Mouse (Mus musculus): Measurements from ENCODE around the gene Mars. TPM values are rescaled to one million over a fixed set of nuclear protein-coding genes. Genes with fewer than 3 reads are reported as not detected.

The Mars gene
- total and polyA plus RNA-seq, 3 experiments, result 143 to 224 (median 161) TPM

DNA sequence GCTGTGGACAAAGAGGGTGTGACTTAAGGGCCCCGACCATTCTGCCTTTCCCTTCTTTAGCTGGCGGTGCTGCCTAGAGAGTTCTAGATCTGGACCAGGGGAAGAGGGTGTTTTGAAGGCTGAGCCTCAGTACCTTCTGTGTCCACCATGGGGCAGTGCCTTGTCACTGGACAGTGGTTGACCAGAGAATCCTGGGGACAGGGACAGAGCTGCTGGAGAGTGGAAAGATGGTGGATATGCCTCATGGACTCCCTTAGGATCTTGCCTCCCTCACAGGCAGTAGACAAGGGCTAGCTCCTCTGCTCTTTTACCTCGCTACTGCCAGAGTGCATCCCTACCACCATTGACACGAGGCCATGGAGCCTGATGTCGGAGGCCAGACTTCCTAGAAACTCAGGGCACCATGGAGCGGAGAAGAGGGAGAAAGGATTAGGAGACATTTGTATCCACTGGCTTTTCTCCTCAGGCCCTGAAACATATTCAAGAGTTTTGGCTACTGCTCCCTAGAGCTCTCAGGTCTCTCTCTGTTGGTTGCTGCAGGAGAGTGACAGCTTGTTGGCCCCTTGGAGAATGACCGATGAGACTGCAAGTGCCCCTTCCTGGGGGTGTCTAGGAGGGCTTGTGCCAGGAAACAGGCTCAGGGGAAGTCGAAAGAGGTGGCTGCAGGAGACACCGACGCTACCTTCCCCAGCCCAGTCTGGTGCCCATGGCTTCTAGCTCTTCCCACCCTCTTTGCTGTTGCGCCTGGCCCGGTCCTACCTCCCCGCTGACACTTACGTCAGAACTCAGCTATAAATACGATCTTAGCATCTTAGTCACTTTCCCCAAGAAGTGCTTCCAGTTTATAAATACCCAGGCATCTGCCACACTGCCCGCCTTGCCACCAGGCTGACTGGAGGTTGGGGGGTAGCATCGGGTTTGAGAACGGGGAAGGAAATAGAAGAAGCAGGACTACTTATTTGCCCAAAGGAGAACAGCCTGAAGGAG lies 42.6 kb upstream of the Mars start, which contains the start of gene Inhbe:
Inhbe (minus strand) TSS at position 503 of the 987 bp plus-strand sequence.
- dilution Hi-C loops (cut with MboI; ENCODE audit: extremely low pct_ligation_motif_present, extremely low pct_unique_long_range_greater_than_20kb, low sequenced_read_pairs), result no loop called here
- Histone ChIP-seq H3K4me3 (replicated peaks in 1 of 3; ENCODE audit: low read depth in 2 of 3, low read length in 2 of 3, poor library complexity in 1 of 3) (peak within 1 kb of the TSS in 1 of 3 experiments; percentile 15), H3K9ac (ENCODE audit: insufficient read depth, low read depth) (peak within 1 kb of the TSS; percentile 95; the same call in 1 of the 2 replicates), H3K27me3 (replicated peaks) (no peaks in the 10 kb centered on the region), H3K27ac (ENCODE audit: insufficient read depth, low read depth) (no peak within 1 kb of the TSS), H3K4me2 (ENCODE audit: insufficient read depth, low read depth, poor library complexity, severe bottlenecking) (0 out of 2 replicates have a peak within 1 kb of the TSS, but pooled peaks have one; percentile 47), H3K79me2 (replicated peaks; ENCODE audit: control insufficient read depth, extremely low read depth, insufficient read depth, poor library complexity, severe bottlenecking) (no peaks in the 10 kb centered on the region), H3K4me1 (ENCODE audit: control insufficient read depth in 1 of 2, insufficient read depth in 2 of 2) (peaks cover 21 to 45% of the 10 kb centered on the region in 2 experiments), H3K9me3 (replicated peaks; ENCODE audit: low read length) (no peaks in the 10 kb centered on the region), H3K36me3 (replicated peaks in 1 of 2; ENCODE audit: control insufficient read depth in 1 of 2, insufficient read depth in 1 of 2, low read length in 1 of 2) (peaks cover 20 to 44% of the 10 kb centered on the region in 2 experiments)
- in situ Hi-C loops (cut with MboI; ENCODE audit: low pct_ligation_motif_present, low pct_unique_long_range_greater_than_20kb, low sequenced_read_pairs), result no loop called here
- TF ChIP-seq MAZ (IDR thresholded peaks at IDR 0.05; ENCODE audit: low read depth, low read length) (no peak), NELFE (IDR thresholded peaks at IDR 0.05; ENCODE audit: low read depth, low read length) (no peak), SMC3 (IDR thresholded peaks at IDR 0.05; ENCODE audit: low read depth, low read length) (peak; percentile 32; the same call in 1 of the 2 replicates), RAD21 (IDR thresholded peaks at IDR 0.05; ENCODE audit: low read depth, low read length) (peak; percentile 31), IRF4 (IDR thresholded peaks at IDR 0.05; ENCODE audit: low read depth, low read length) (no peak), CTCF (conservative IDR thresholded peaks at IDR 0.05 in 1 of 2, IDR thresholded peaks at IDR 0.05 in 1 of 2; ENCODE audit: low read depth in 2 of 2, low read length in 2 of 2) (peak in 1 of 2 experiments; percentile 47; a peak in 2 of 4 replicates), MEF2A (IDR thresholded peaks at IDR 0.05; ENCODE audit: borderline replicate concordance, low read depth, low read length) (peak; percentile 51; the same call in 1 of the 2 replicates)
- no peak for DNase-seq (ENCODE audit: extremely low read depth)

DNA sequence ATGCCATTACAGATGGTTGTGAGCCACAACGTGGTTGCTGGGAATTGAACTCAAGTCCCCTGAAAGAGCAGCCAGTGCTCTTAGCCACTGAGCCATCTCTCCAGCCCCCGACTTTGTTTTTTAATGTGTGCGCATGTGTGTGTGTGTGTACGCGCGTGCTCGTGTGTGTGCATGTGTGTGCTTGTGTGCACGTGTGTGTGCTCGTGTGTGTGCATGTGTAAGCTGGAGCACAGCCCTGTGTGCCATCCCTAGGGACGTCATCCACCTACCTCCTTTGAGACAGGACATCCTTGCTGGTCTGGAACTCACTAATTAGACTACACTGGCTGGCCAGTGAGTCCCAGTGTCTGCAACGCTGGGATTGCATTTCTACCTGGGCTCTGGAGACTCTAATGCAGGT lies 41.2 kb upstream of the Mars start:
- Histone ChIP-seq H3K9me3 (replicated peaks; ENCODE audit: low read length) (peaks cover 3% of the 10 kb centered on the region), H3K27me3 (replicated peaks) (no peaks in the 10 kb centered on the region), H3K79me2 (replicated peaks; ENCODE audit: control insufficient read depth, extremely low read depth, insufficient read depth, poor library complexity, severe bottlenecking) (no peaks in the 10 kb centered on the region), H3K27ac (ENCODE audit: insufficient read depth, low read depth) (peak overlapping the region; percentile 43), H3K4me3 (replicated peaks in 1 of 3; ENCODE audit: low read depth in 2 of 3, low read length in 2 of 3, poor library complexity in 1 of 3) (peak overlapping the region; percentile 62 to 86 (median 72)), H3K4me1 (ENCODE audit: control insufficient read depth in 1 of 2, insufficient read depth in 2 of 2) (peaks cover 21 to 38% of the 10 kb centered on the region in 2 experiments), H3K4me2 (ENCODE audit: insufficient read depth, low read depth, poor library complexity, severe bottlenecking) (peak overlapping the region; percentile 73; the same call in 1 of the 2 replicates), H3K36me3 (replicated peaks in 1 of 2; ENCODE audit: control insufficient read depth in 1 of 2, insufficient read depth in 1 of 2, low read length in 1 of 2) (peaks cover 16 to 43% of the 10 kb centered on the region in 2 experiments), H3K9ac (ENCODE audit: insufficient read depth, low read depth) (peak overlapping the region; percentile 95)
- TF ChIP-seq SMC3 (IDR thresholded peaks at IDR 0.05; ENCODE audit: low read depth, low read length) (no peak), BHLHE40 (IDR thresholded peaks at IDR 0.05; ENCODE audit: low read depth, low read length) (peak; percentile 56)
- dilution Hi-C loops (cut with MboI; ENCODE audit: extremely low pct_ligation_motif_present, extremely low pct_unique_long_range_greater_than_20kb, low sequenced_read_pairs) (no loop called here), in situ Hi-C loops (cut with MboI; ENCODE audit: low pct_ligation_motif_present, low pct_unique_long_range_greater_than_20kb, low sequenced_read_pairs) (no loop called here)
- no peak for DNase-seq (ENCODE audit: extremely low read depth)

DNA sequence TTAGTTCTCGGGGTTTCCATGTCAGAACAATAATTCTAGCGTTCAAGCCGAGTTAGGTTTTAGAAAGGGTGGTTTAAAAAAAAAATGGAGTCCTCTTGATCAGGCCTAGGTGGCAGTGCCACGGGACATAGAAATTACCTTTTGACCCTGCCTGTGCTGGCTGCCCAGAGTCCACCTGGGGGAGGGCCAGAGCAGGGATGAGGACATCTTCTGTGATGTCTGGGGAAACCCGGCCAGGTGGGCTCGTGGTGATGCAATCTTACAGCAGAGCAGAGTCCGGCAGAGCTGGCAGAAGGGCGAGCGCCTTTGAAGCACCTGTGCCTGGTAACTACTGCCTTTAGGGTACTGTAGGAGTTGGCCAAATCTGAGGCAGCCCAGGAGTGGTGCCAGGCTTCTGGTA lies 40.6 kb upstream of the Mars start:
- H3K9me3 ChIP-seq (replicated peaks; ENCODE audit: low read length), result peaks cover 3% of the 10 kb centered on the region
- peak overlapping the region; percentile 73; the same call in 1 of the 2 replicates for H3K4me2 ChIP-seq (ENCODE audit: insufficient read depth, low read depth, poor library complexity, severe bottlenecking)
- peak overlapping the region; percentile 62 to 86 (median 72) for H3K4me3 ChIP-seq (replicated peaks in 1 of 3; ENCODE audit: low read depth in 2 of 3, low read length in 2 of 3, poor library complexity in 1 of 3)
- dilution Hi-C loops (cut with MboI; ENCODE audit: extremely low pct_ligation_motif_present, extremely low pct_unique_long_range_greater_than_20kb, low sequenced_read_pairs) (no loop called here), in situ Hi-C loops (cut with MboI; ENCODE audit: low pct_ligation_motif_present, low pct_unique_long_range_greater_than_20kb, low sequenced_read_pairs) (no loop called here)
- H3K27ac ChIP-seq (ENCODE audit: insufficient read depth, low read depth), result peak overlapping the region; percentile 88
- H3K9ac ChIP-seq (ENCODE audit: insufficient read depth, low read depth), result peak overlapping the region; percentile 95
- H3K27me3 ChIP-seq (replicated peaks), result no peaks in the 10 kb centered on the region
- peak; percentile 52 for DNase-seq (ENCODE audit: extremely low read depth)
- H3K4me1 ChIP-seq (ENCODE audit: control insufficient read depth in 1 of 2, insufficient read depth in 2 of 2), result peaks cover 21 to 38% of the 10 kb centered on the region in 2 experiments
- peaks cover 10 to 37% of the 10 kb centered on the region in 2 experiments for H3K36me3 ChIP-seq (replicated peaks in 1 of 2; ENCODE audit: control insufficient read depth in 1 of 2, insufficient read depth in 1 of 2, low read length in 1 of 2)
- no peaks in the 10 kb centered on the region for H3K79me2 ChIP-seq (replicated peaks; ENCODE audit: control insufficient read depth, extremely low read depth, insufficient read depth, poor library complexity, severe bottlenecking)
- TF ChIP-seq HCFC1 (IDR thresholded peaks at IDR 0.05; ENCODE audit: low read depth, low read length) (no peak), CTCF (conservative IDR thresholded peaks at IDR 0.05 in 1 of 2, IDR thresholded peaks at IDR 0.05 in 1 of 2; ENCODE audit: low read depth in 2 of 2, low read length in 2 of 2) (peak in 1 of 2 experiments; percentile 16; a peak in 1 of 4 replicates), GABPA (IDR thresholded peaks at IDR 0.05; ENCODE audit: insufficient replicate concordance, low read depth, low read length) (no peak), ZC3H11A (IDR thresholded peaks at IDR 0.05; ENCODE audit: low read depth, low read length) (no peak), USF2 (conservative IDR thresholded peaks at IDR 0.05; ENCODE audit: low read depth, low read length) (no peak), EP300 (IDR thresholded peaks at IDR 0.05; ENCODE audit: low read length) (0 out of 2 replicates have a peak, but pooled peaks have one; percentile 9), MAFK (IDR thresholded peaks at IDR 0.05; ENCODE audit: insufficient replicate concordance, low read length) (no peak), MYC (IDR thresholded peaks at IDR 0.05; ENCODE audit: low read depth, low read length) (no peak), TCF12 (IDR thresholded peaks at IDR 0.05; ENCODE audit: low read depth, low read length) (peak; percentile 81), NELFE (IDR thresholded peaks at IDR 0.05; ENCODE audit: low read depth, low read length) (0 out of 2 replicates have a peak, but pooled peaks have one; percentile 1), CHD1 (IDR thresholded peaks at IDR 0.05; ENCODE audit: low read depth, low read length) (no peak), IRF4 (IDR thresholded peaks at IDR 0.05; ENCODE audit: low read depth, low read length) (peak; percentile 32; the same call in 1 of the 2 replicates), ETS1 (conservative IDR thresholded peaks at IDR 0.05; ENCODE audit: low read depth, low read length) (peak; percentile 59; the same call in 1 of the 2 replicates), E2F4 (IDR thresholded peaks at IDR 0.05; ENCODE audit: insufficient replicate concordance, low read depth, low read length) (no peak), JUN (IDR thresholded peaks at IDR 0.05; ENCODE audit: insufficient read depth, low read depth, low read length) (no peak)

Measured in CH12.LX (cell line).